Mouse (Mus musculus) layer of hippocampus, adult 11-12 months (tissue): ENCODE measurements around the gene Khsrp.
A peak's percentile ranks its signal among the peaks of the same experiment; 100 is the strongest.
"Not testable (repeated sequence)": the region's sequence is repeated elsewhere in the genome, so short reads cannot be mapped to it uniquely, and the experiment has no call there.

Experiments
- DNase-seq: peaks from one replicate; pipeline ENCODE4 v3.0.0; 2022; ENCODE audit warnings: low spot score

Khsrp gene

DNA sequence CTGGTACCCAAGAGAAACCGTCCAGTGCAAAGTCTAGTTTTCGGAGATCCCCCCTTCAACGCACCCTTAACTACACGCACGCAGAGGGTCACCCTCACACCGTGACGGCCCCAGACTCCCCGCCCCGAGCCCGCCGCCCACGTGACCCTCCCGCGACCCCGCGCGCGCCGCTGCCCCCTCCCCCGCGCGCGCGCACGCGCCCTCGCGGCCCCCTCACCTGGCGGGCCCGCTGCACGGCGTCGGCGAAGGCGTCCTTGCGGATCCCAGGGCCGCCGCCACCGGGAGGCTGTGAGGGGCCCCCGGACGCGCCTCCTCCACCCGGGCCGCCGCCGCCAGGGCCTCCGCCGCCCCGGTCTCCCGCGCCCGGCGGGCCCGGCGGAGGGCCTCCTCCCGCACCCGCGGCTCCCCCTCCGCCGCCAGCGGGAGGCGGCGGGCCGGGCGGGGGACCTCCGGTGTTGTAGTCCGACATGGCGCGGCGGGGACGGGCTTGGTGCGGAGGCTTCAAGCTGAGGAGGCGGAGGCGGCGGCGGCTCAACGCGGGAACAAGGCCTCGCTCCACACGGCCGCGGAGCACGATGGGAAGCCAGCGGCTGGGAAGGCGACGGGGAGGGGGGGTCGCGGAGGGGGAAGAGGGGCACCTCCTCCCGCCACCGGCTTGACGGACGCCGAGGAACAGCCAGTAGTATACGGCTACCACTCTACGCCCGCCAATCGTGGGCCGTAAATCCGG, at the start of gene Khsrp:
Gene Khsrp (minus strand): TSS at position 592 of the 730 bp plus-strand sequence.
- no peak for DNase-seq

DNA sequence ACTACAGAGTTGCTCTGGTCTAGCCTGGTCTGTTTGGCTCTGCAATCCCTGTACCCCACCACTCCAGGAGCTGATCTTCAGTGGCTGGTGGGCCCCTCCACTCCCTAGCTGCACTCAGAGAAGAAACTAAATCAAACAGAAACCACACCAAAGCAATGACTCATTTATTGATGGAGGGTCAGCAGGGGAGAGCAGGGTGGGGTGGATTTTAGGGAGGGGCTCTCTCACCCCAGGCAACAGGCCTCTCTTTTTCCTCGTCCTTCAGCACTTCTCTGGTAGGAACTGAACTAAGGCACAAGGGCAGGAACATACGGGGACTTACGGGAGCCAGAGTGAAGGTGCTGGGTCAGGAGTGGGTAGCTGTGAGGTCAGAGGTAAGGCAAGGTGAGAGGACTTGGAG, 48.6 kb upstream of the Khsrp start:
- DNase-seq = no peak

DNA sequence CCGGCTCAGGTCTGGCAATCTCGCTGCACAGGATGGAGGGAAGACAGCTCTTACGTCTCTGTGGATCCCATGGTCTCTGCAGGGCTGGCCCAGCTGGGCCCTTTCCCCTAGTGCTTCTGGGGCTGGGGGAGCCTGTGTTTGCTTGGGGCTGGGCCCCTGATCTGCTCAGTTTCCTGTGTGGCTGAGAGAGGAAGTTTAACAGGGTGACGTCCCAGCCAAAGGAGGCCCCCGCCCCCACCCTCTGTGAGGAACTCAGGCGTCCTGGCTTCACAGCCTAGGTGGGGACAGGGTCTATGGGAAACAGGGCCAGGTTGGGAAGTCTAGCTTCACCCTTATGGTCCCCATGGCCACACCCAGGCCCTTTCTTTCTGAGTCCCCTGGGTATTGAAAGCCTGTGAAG, 47.0 kb upstream of the Khsrp start, which contains the start of gene Dennd1c:
Gene Dennd1c (minus strand): TSS at position 179 of the 400 bp plus-strand sequence.
- no peak for DNase-seq

DNA sequence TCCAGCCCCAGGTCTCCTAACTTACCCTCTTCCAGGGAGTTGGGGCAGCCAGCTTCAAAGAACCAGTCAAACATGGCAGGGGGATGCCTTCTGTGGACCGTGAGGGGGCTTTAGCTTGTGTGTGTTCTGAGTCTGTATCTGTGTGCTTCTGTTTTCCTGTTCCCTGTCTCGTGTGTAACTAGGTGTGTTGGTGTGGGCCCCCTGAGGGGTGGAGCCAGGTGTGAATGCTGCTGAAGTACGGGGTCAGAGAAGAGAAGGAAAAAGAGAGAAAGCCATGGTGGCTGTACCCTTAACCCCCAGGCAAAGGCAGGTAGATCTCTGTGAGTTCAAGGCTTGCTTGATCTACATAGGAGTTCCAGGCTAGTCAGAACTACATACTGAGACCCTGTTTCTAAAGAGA, 45.6 kb upstream of the Khsrp start:
- DNase-seq = no peak

DNA sequence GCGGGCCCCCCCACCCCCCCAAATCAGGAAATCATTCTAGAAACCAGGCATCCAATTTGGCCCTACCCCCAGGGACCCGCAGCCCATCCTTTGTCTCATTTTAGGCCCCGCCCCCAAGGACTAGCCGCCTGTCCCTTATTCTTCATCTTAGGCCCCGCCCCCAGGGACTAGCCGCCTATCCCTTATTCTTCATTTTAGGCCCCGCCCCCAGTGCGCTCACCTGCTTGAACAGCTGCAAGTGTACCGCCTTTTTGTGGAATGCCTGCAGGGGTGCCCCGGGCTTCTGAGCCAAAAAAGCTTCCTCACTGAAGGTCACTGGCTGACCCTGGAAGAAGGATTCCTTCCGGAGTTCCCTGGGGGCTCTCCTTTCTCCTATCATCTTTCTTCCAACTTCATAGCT, 39.4 kb upstream of the Khsrp start:
- DNase-seq = no peak

DNA sequence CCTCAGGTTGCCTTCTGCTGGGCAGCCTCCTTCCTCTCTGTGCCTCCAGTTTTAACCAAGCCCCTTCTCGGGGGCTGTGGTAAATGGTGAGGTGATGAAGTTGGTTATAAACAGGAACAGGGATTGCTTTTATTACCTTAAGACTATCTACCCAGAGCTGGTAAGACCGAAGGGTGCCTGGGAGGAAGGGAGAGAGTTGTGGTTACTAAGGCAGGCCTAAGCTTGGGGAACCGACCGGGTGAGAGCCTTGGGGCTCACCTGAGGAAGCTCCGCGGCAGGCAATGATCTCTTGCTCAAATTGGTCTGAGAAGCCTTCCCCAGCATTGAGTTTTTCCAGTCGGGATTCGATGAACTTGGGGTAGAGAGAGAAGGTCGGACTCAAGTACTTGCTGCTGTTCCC, 39.0 kb upstream of the Khsrp start:
- DNase-seq = no peak

DNA sequence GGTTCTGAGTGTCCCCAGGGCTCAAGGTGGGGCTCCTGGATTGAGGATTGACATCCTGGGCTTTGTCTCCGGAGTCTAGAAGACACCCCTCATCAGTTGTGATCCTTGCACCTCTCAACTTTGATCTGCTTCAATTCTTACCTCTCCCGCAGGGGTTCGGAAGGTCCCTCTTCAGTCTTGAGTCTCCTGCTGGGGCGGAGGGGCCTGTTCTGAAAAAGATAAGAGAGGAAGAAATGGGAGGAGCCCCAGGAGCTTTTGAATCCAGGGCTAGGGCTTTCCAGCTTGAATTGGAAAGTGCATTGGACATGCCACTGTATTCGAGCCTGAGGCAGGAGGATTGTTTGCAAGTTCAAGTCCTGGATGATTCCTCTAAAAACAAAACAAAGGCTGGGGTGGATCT, 35.6 kb upstream of the Khsrp start:
- DNase-seq = no peak

DNA sequence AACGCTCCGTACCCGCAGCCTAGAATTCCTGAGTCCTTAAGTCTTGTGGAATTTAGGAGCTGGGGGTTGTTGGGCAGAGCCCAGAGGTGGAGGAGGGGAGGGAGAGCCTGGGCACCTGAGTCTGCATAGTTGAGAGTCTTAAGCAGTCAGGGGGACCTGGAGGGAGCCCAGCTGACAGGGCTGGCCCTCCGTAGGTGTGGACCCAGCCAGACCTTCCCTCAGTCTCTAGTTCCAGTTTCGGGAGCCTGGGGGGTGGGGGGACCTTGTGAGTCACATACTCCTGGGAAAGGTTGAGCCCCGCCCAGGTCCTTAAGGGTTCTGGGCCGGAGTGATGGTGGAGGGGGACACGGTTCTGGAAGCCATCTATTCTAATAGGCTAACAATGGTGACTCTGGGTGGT, 31.7 kb upstream of the Khsrp start:
- DNase-seq = no peak

DNA sequence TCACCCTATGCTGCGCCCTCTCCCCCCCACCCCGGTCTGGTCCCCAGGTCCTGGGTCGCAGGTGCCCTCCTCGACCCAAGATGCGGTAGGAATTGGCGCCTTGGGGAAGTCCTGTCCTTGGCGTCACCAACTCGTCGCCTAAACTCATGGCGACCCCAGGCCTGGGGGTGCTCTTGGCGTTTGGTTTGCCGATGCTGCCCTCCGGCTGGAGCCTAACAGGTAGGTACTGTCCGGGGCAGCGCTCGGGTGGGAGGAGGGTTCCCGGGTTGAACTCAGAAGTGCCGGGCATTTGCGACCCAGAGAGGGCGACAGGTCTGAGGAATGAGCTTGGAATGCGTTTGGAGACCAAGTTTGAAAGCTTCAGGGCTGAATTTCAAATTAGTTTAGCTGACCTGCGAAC, 31.2 kb upstream of the Khsrp start:
- DNase-seq = no peak

DNA sequence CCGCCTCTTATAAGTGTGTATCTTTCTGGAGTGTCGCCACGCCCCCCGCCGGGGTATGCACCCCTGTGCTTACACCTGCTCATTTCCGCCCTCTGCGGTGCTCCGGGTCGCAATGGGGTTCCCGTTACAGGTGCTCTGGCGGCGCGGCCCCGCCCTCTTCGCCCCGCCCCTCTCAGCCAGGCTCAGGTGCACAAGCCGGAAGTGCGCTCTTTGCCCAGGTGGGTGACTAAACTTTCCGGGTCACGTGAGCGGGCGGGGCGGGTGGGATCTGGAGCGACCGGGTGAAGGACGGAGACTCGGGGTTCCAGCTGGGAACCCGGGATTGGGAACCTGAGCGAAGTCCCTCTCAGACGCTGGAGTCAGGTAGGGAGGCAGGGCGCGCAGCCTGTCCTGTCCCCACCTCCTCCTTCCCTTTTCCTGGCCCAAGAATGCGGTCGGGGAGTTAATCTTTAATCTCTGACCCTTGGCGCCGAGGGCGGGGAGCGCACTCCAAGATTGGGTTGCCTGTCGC, 30.7 kb upstream of the Khsrp start:
- DNase-seq = no peak

DNA sequence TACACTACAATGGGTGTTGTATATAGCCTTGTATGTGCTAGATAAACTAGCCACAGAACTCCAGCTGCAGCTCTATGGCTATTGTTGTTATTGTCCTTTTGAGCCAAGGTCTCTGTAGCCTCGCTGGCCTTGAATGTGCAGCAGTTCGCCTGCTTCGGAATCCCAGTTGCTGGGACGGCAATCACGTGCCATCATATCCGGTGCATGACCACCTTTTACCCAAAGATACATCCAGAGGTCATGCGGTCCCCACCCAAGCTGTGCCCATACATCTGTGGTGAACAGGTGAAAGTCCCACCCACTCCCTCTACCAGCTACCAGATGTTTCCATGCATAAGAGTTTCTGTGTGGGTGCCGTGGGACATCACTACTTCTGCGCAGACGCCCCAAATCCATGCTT, 29.7 kb upstream of the Khsrp start:
- DNase-seq = no peak

DNA sequence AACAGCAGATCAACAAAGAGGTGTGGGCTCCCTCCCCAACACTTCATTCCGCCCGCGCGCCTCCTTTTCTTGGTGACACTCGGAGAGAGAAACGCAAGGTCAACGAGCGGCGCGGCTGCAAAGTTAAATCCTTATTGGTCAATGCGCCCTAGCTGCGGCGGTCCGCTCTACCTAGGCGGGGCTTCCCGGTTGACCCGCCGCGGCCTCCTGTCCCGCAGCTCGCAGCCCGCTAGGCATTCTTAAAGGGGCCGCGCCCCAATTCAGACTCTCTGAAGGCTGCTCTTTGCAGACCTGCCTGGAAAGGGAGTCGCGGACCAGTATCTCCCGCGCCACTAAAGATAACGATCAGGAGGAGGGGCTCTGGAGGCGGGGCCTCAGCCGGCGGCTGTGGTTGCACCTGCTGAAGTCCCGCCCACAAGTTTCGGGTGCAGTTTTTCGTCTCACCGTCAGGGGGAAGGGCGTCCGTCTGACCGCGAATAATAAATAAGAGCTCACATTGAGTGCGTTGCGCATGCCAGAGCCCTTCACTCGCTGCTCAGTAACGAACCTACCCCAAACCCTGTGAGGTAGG, 29.0 kb upstream of the Khsrp start:
- DNase-seq = peak; percentile 96

DNA sequence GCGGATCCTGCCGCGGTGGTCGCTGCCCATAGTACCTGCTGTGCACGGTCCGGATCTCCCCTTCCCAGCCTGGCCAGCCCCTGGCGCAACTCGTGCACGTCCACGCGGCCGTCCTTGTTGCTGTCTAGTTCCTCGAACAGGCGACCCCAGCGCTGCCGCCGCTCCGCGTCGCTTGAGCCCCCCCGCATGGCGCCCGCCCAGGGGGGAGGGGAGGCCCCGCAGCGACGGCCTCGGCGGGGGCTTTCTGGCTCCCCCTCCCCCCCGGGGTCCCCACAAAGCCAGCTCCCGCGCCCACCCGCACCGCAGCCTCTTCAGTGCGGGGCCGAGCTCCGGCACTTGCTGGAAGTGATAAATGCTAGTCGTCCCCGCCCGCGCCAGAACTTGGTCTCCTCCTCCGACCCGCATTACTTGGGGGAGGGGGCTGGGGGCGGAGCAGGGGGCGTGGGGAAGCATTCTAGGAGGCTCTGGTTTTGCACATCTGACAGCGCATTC, 28.2 kb upstream of the Khsrp start, which contains the start of gene Slc25a23:
Gene Slc25a23 (minus strand): TSS at position 378 of the 492 bp plus-strand sequence.
- DNase-seq = peak; percentile 79

DNA sequence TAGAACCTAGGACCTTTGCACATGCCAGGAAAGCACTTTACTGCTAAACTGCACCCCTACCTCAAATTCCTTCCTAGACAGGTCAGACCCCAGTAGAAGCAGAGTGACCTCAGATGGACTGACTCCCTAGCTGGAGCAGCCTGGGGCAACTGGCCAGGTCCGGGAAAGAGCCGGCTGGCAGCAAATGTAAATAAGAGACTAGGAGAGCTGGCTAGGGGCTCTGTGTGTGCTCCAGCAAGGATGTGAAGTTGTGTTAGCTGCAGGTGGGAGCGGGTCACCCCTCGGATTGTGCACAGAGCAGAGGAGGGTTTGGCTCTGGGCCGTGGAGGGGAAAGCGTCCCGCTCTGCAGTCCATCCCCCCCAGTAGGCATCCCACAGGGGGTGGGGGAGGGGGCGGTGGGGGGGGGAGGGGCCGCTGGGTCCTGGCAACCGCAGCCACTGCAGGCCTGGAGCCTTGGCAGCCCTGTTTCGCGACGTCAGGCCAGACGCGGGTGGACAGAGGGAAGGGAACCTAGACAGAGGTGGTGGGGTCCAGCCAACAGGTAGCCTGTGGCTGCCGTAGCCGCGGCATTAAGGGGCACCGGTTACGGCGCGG, 27.7 kb upstream of the Khsrp start, which contains the start of gene Crb3:
Gene Crb3 (plus strand): TSS at position 215 of the 595 bp plus-strand sequence.
- DNase-seq = no peak

DNA sequence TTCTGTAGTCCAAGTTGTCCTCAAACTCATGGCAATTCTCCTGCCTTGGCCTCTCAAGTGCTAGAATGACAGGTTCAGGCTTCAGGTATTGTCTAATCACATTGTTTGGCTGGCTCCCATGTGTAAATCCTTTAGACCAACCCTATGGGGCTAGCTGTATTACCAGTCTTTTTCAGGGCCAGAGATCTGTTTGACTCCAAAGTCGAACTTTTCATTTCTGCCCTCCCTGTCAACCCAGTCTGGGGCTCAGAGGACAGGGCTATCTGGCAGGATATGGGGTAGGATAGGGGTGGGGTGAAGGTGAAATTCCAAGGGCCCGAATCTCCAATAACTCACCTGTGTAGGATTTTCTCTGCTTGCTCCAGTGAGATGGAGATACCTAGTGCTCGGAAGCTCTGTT, 24.9 kb upstream of the Khsrp start:
- no peak for DNase-seq

DNA sequence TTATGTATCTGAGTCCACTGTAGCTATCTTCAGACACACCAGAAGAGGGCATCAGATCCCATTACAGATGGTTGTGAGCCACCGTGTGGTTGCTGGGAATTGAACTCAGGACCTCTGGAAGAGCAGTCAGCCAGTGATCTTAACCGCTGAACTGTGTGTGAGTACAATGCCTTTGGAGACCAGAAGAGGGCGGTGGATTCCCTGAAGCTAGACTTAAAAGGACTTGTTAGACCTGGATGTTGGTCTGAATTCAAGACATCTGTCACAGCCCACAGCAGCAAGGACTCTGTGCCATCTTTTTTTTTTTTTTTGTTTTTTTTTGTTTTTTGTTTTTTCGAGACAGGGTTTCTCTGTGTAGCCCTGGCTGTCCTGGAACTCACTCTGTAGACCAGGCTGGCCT, 20.4 kb upstream of the Khsrp start:
- not testable (repeated sequence) for DNase-seq

DNA sequence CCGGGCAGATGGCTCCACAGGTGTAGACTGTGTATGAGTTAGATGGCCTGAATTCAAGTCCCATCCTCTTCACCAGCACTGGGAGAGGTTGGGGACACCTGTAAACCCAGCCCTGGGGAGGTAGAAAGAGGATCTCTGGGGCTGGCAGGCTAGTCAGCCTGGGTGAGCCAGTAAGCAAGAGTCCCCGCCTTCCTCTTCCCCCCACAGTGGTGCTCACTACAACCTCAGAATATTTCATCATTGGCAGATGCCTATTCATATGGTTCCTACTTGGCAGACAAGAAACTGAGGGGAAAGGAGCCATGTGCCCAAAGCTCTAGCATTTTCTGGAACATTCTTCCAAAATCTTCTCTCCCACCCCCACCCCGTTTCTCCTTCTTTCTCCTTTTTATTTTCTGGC, 17.5 kb upstream of the Khsrp start:
- no peak for DNase-seq

DNA sequence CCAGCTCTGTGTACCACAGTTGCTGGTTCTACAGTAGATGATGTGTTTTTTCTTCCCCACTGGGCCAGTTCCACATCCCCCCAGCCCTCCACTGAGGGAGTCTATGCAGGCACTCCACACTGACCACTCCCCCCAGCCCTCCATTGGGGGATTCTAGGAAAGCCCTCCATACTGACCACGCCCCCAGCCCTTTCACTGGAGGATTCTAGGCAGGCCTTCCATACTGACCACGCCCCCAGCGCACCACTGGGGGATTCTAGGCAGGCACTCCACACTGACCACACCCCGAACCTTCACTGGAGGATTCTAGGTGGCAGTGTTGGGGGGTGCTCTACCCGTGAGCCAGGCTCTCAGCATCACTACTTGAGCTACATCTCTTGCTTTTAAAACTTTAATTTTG, 16.1 kb upstream of the Khsrp start:
- no peak for DNase-seq

DNA sequence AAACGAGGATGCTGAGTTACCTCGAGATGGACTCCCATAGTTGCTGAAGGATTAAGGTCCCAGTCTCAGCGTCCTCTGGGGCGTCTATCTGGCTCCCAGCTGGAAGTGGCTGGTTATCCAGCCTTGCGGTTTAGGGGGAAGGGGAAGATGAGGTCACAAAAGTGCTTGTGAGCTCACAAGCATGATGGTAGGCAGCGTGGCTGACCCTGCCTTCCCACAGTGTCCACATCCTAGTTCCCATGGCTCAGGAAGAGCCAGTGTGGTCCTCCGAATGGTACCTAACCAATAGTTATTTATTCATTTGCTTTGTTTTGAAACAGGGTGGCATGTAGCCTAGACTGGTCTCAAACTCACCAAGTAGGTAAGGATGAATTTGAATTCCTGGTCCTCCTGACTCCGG, 10.2 kb upstream of the Khsrp start, which contains the start of gene Slc25a41:
Gene Slc25a41 (minus strand): TSS at position 101 of the 400 bp plus-strand sequence.
- DNase-seq = no peak

DNA sequence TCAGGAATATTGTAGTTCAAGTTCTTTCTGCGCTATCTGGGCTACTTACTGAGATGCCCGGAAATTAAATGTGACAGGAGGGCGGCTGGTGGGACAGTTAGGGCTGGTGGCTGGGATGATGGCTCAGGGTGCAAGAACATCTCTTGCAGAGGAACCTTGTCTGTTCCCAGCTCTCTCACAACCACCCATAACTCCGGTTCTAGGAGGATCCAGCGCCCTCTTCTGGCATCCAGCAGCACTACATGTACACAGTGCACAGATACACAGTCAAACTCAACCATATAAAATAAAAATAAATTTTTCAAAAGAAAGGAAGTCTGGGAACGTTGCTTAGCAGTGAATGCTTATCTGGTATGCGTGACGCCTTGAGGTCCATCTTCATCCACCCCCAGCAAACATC, 7.7 kb upstream of the Khsrp start:
- DNase-seq = no peak

DNA sequence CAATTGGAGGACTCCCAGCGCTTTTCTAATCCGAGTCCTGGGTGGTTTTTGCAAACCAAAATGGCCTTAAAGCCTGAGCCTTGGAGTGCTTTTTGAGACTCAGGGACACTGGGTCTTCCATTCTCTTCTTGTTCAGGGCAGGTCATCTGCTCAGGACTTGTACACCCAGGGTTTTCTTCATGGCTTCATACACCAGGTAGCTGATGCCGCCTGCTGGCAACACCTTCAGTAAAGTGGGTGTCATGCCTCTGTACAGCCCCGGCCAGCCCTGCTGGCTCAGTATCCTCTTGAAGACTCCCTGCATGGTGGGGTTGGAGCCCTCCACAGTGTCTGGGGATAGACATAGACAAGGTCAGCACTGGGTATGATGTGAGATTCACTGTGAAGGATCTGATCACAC, 1.5 kb upstream of the Khsrp start:
- no peak for DNase-seq

DNA sequence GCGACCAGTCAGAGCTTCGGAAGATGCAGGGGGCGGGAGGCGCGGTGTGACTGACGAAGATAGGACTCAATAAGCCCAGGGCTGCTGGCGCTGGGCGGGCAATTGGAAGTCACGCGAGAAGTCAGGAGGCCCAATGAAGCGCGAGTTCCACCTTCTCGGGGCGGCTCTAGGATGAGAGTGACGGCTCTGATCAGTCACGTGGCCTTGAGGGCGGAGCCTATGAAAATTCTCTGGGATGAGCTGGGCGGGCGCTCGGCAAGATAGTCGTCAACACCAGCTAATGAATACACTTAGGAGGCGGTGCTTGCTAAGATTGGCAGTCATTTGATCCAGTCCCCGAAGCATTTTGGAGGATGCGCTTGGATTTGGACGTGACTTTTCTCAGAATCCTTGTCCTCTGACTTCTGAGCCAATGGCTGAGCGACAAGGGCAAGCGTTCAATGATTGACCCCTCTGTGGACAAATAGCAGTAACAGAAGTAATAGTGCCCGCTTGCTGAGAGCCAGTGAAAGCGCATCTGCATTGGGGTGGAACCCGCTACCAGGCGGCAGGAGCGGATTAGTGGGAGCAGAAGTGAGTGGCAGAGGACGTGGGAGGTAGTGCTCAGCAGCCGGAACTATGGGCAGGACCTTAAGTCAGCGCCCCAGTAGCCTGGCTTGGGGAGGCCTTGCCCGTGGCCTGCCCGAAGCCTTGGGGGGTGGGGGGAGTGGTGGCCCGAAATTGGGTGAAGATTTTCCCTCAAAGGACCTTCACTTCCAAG, 519 bp upstream of the Khsrp start:
- peak; percentile 100 for DNase-seq
